Mouse (Mus musculus): ENCODE results near the gene Kcnmb3. TPM values are rescaled to one million over a fixed set of nuclear protein-coding genes. Genes with fewer than 3 reads are reported as not detected.
A peak's percentile ranks its signal among the peaks of the same experiment; 100 is the strongest.
"Not testable (repeated sequence)": the region's sequence is repeated elsewhere in the genome, so short reads cannot be mapped to it uniquely, and the experiment has no call there.

Gene Kcnmb3
- total RNA-seq, 2 experiments from 2014 or later, result not detected

DNA sequence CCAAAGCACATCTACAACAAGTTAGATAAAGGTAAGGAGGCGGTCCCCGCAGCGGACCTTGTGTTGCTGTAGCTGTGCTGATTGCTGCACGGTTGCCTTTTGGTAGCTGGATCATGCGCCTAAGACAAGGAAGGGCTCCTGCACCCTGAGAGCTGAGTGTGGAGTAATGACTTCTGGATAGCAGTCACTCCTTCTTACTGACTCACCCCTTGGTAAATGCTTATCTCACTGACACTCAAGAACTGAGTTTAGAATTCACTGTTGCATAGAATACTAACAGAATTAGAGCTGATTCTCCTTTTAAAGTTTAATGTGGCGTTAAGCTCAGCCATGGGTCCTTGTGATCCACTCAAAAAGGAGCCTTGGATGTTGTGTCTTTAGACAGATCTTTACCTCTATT is 54.7 kb downstream of the Kcnmb3 start:
- ATAC-seq (replicated peaks; ENCODE audit: poor library complexity), result no peak

DNA sequence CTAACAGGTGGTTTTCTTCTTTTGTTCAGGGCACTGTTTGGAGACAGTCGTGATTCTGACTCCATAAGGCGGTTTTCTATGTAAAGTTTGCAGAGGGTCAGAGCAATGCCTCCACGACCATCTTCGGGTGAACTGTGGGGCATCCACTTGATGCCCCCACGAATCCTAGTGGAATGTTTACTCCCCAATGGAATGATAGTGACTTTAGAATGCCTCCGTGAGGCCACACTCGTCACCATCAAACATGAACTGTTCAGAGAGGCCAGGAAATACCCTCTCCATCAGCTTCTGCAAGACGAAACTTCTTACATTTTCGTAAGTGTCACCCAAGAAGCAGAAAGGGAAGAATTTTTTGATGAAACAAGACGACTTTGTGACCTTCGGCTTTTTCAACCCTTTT is 55.9 kb downstream of the Kcnmb3 start:
- no peak for ATAC-seq (replicated peaks; ENCODE audit: poor library complexity)

DNA sequence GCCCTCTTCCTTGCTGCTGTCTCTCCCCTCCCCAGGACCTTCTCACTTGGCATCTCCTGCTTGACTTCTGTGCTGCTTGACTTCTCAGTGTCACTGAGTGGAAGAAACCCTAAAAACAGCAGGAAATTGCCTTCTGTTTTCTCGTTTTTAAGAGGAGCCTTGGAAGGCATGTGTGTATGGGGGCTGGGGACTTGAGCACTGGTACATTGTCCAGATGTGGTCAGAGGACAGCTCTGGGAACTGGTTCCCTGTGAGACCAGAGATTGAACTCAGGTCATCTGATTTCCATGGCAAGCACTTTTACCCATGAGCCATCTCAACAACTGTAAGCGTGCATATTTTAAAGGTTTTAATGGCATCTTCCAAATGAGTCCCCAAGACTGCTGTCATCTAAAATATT is 58.0 kb downstream of the Kcnmb3 start:
- no peak for ATAC-seq (replicated peaks; ENCODE audit: poor library complexity)

DNA sequence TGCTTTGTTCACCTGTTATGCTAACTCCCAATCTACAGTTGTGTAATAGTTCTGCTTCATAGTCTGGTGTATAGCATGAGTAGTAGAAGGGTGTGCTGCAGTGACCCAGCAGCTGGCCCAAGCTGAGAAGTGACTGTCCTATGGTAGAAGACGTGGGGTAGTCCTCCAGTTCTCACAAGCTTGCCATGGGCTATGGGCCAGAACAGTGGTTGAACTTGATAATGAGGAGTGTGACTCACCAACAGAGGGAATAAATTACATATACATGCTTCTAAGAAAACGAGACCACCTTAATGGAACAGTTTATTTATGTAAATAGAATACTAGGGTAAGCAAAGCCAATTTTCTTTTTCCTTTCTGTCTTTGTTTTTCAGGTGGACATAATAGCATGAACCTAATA is 61.6 kb downstream of the Kcnmb3 start:
- peak; percentile 61 for ATAC-seq (replicated peaks; ENCODE audit: poor library complexity)

DNA sequence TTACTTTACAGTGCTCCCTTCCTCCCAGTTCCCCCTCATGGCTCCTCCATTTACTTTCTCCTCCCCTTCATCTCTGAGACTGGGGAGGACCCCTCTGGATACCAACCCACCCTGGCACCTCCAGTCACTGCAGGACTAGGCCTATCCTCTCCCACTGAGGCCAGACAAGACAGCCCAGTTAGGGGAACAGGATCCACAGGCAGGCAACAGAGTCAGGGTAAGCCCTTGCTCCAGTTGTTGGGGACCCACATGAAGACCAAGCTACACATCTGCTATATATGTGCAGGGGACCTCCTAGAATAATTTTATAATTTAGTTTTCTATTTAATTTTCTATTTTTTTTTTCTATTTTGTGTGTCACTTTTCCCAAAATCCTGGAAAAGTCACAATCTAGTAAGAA is 62.7 kb downstream of the Kcnmb3 start:
- ATAC-seq (replicated peaks; ENCODE audit: poor library complexity), result not testable (repeated sequence)

DNA sequence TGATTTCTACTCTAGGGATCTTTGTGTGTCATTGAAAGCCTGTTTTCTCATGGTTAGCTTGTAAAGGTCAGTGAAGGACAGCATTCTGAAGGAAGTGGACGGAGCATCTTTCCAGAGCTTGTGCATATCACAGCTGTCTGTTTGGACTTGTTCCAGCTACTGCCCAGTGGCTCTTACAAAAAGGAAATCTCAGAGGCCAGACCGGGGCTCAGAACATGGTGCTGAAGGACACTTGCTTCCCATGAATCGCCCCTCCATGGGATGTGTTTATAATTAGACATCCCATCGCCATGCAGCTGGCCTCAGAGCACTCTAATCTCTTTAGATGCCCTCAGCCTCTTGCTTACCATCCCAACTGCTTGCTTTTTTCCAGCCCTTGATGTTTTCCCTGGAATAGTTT is 63.1 kb downstream of the Kcnmb3 start:
- ATAC-seq (replicated peaks; ENCODE audit: poor library complexity), result no peak

DNA sequence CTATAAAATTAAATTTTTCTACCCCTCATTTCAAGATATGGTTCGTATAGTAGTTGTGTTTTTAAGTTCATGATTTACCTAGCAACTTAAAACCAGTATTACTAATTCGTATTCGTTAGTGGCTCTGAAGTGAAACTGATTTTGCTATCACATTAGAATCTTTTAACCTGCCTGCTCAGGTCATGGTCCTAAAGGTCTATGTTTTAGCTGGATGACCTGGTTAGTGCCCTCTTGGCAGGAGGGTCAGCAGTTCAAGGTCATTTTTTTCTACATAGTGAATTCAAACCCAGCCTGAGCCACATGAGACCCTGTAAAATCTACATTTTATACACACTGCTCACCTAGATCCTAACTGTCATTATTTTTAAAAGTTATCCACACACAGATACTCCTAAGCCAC is 63.7 kb downstream of the Kcnmb3 start:
- ATAC-seq (replicated peaks; ENCODE audit: poor library complexity), result no peak

DNA sequence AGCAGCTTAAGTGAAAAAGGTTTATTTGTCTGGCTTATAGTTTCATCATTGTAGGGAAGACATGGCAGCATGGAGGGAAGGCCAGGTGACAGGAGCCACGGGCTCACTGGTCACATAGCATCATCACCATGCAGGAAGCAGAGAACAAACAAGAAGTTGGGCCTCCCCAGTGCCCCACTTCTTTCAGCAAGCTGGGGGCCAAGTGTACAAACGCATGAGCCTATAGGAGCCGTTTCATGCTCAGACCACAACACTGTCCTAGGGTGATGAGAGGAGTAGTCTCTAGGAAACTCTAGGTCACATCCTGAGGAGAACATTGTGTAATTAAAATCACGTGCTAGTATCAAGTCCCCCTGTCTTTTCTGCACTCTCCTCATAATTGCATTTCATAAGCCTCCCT is 64.3 kb downstream of the Kcnmb3 start:
- peak; percentile 90 for ATAC-seq (replicated peaks; ENCODE audit: poor library complexity)

Other genes starting within 250 kb of the Kcnmb3 start
- gene Zmat3, start 126.2 kb downstream of the Kcnmb3 start, total RNA-seq (2015), result 1.9 TPM in 2 replicates
- gene Zmat3, start 126.2 kb downstream of the Kcnmb3 start, total RNA-seq (2017), result 0.12 and 0.64 TPM in 2 replicates
- 19.1 and 19.9 TPM in 2 replicates for gene Pik3ca, start 94.6 kb downstream of the Kcnmb3 start, total RNA-seq (2015)
- 21.1 and 23.2 TPM in 2 replicates for gene Pik3ca, start 94.6 kb downstream of the Kcnmb3 start, total RNA-seq (2017)
- 55.2 and 56.9 TPM in 2 replicates for gene Zfp639, start 18.0 kb upstream of the Kcnmb3 start, total RNA-seq (2015)
- gene Zfp639, start 18.0 kb upstream of the Kcnmb3 start, total RNA-seq (2017), result 43.1 and 49.9 TPM in 2 replicates
- 15.7 and 31.2 TPM in 2 replicates for gene Mfn1, start 37.2 kb upstream of the Kcnmb3 start, total RNA-seq (2015)
- gene Mfn1, start 37.2 kb upstream of the Kcnmb3 start, total RNA-seq (2017), result 34.1 and 60.3 TPM in 2 replicates
- gene Gnb4, start 124.4 kb upstream of the Kcnmb3 start, total RNA-seq (2015), result 2.1 and 8.3 TPM in 2 replicates
- gene Gnb4, start 124.4 kb upstream of the Kcnmb3 start, total RNA-seq (2017), result 3.0 and 13.7 TPM in 2 replicates
- gene Actl6a, start 214.1 kb upstream of the Kcnmb3 start, total RNA-seq (2015), result 119 and 137 TPM in 2 replicates
- gene Actl6a, start 214.1 kb upstream of the Kcnmb3 start, total RNA-seq (2017), result 80.8 and 100 TPM in 2 replicates
- gene Ndufb5, start 244.8 kb upstream of the Kcnmb3 start, total RNA-seq (2015), result 293 and 301 TPM in 2 replicates
- gene Ndufb5, start 244.8 kb upstream of the Kcnmb3 start, total RNA-seq (2017), result 163 and 224 TPM in 2 replicates
- gene Mrpl47, start 245.4 kb upstream of the Kcnmb3 start, total RNA-seq (2015), result 53.2 and 53.8 TPM in 2 replicates
- gene Mrpl47, start 245.4 kb upstream of the Kcnmb3 start, total RNA-seq (2017), result 21.2 and 27.1 TPM in 2 replicates

Data from megakaryocyte progenitor cell, adult 5-6 weeks (primary cell).